Mouse (Mus musculus): ENCODE results near the gene Il11ra1.

The Il11ra1 gene

DNA sequence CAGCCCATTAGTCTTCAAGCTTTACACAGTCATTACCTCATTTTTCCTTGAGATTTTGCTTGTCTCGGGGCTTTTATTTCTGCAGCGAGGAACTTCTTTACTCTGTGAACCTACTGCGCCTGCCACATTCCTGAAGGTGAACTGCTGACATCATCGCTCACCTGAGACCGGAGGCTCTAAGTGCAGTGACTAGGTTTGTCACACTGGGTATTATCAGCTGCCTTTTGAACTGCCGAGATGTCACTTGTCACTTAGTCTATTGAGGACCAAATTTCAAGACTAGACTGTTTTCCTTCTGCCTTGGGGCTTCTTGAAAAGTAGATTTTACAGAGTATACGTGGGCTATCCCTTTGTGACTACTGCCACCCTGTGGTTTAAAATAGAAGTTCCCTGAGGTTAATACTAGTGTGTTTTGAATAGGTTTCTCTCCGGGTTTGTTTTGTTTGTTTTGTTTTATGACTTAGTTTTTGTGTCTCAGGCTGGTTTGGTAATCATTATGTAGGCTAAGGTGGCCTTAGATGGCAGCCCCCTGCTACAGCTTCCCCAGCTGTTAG lies 8.5 kb downstream of the Il11ra1 start:
- DNase-seq (ENCODE audit: low read depth, low spot score), result peak; percentile 77

DNA sequence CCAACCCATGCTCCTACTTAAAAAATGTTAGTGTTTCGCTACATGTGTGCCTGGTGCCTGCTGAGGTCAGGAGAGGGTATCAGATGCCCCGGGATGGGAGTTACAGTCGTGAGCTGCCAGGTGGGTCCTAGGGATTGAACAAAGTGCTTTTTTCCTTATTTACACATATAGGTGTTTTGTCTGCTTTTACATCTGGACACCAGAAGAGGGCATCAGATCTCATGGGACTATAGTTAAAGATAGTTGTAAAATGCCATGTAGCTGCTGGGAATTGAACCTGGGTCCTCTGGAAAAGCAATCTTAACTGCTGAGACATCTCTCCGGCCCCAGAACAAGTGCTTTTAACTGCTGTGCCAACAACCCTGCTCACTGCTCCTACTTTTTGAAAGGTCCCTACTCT lies 10.4 kb downstream of the Il11ra1 start:
- no peak for DNase-seq (ENCODE audit: low read depth, low spot score)

DNA sequence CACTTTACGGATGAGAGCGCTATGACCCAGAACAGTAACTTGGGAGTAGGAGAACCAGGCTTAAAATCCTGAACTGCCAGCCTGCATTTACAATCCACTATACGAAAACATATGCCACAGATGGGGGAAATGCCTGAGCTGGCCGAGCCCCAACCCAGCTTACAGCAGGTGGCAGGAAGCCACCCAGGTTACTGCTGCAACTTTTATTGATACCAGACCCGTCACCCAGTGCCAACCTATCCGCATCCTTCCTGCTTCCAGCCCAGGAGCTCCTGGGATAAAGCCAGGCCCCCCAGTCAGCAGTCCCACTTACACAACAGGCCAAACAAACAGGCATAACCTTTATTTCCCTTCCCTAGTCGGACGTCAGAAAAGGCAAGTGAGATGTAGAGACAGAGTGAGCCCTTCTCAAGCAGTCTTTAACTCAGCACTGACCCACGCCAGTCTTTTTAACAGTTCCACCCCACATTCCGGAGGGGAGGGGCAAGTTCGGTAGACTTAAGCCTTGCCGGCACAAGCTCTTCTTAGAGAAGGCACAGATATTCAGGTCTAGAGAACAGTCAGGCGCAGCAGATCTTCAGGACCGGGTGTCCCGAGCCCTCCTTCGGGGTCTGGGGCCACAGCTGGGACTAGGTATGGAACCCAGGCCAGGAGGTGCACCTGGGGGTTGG lies 12.1 kb downstream of the Il11ra1 start:
- no peak for DNase-seq (ENCODE audit: low read depth, low spot score)

DNA sequence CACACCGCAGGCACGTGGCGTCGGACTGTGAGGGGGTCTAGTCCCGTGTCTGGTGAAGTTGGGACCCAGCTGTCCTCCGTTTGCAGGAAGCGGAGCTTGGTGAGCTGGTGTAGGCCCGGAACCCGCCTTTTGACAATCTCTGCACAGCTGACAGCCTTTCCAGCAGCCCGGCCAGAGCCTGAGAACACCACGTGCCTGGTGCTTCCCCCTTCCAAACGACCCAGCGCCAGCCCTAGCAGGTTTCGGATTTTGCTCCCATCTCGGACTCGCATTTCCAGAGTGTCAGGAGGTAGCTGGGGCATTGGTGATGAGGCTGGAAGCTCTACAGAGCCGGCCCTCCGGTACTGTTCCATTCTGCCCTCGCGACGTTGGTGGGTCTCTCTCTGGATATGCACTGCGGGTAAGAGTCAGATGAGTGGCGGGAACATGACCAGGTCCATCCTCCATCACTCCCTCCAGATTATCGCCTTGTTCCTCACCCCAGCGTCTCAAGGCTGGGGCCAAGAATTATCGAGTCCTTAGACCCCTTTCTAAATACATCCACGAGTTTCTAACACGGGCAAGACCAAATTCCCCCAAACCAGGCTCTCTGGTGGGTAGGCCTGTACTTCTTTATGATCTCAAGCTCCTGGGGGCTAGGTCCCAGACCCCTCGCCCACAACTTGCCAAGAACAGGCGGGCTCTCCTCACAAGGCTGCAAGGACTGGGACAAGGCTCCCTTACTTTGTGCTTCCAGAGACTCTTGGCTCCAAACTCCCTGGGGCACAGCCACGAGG lies 12.8 kb downstream of the Il11ra1 start:
- no peak for DNase-seq (ENCODE audit: low read depth, low spot score)

DNA sequence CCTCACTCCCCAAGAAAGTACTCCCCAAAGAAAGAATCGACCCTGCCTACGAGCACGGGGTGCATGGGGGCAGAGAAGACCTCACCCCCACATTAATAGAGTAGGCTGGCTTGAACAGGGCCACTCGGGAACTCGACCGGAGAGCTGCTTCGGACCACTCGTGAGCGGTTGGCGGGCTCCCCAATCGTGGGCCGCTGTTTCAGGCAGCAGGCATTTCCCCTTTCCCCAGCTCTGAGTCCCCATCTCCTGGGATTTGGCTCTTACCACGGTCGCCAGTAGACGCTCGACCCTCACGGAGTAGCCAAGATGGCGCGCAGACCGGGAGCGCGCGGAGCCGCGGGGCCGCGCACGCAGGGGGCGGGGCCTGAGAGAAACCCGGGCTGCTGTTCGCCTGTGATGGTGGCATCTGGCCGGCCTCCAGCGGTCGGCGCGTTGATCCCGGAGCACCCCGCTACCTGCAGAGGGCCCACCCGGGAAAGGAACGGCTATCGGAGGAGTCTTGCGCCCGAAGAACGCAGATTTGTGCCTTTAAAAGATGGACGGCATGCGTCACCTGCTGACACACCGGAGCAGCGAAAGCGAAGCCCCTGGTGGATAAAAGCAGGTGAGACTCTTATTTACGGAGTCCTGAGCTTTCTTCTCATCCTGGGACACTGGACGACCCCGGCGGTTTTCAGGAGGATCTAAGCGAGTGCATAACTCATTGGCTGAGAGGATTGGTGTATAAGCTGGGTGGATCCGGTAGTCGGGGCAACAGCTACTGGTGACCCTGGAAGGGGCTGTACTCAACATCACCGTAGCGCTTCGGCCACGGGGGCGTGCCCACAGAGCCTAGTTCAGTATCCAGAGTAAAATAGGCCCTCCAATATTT lies 13.6 kb downstream of the Il11ra1 start, which contains the start of gene Rpp25l:
Rpp25l (minus strand) TSS at position 338 of the 871 bp plus-strand sequence.
- peak; percentile 91 for DNase-seq (ENCODE audit: low read depth, low spot score)

DNA sequence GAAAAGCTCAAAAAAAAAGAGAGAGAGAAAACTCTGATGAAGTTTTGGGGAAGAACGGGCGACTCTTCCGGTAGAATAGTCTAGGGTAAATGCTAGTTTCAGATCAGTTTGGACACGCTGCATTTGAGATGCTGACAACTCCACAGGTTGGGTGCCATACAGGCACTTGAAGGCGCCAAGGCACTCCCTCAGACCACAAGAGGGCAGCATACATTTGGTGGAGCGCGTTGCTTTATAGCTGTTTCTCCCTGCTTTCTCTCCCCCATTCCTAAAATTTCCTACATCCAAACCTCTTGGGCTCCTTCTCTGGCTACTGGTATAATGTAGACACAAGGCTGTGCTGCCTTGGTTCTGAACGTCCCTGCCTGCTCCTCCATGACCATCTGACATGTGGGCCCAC lies 14.5 kb downstream of the Il11ra1 start:
- DNase-seq (ENCODE audit: low read depth, low spot score), result peak; percentile 77

DNA sequence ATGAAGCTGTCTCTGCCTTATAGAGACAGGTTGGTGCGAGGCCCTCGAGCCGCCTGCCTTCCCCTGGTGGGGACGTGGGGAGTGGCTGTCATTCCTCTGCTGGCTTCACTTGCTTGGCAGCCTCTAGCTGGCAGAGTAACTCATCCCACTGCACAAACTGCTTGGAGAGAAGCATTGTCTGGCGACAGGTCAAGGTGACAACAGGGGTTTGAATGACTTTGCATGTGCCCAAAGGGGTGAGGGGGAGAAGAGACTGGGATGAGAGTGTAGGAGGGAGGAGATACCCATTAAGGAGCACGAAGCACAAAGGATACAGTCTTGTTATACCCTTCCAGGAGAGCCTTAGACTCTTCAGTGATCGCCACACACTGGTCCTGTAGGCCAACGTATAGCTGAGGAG lies 15.3 kb downstream of the Il11ra1 start:
- DNase-seq (ENCODE audit: low read depth, low spot score), result no peak

DNA sequence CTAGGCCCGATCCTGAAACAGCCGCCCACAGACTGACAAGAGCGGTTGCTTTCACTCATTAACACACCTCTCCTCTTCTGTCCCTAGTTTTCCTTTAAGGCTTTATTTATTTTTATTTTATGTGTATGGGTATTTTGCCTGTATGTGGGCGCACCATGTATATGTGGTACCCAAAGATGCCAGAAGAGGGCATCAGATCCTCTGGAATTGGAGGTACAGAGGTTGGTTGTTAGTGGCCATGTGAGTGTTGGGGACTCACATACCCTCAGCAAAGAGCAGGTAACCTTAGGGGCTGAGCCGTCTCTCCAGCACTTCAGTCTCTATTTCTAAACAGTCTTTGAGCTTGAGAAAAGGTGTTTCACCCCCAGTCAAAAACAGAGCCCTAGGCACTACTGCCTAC lies 15.8 kb downstream of the Il11ra1 start:
- no peak for DNase-seq (ENCODE audit: low read depth, low spot score)

DNA sequence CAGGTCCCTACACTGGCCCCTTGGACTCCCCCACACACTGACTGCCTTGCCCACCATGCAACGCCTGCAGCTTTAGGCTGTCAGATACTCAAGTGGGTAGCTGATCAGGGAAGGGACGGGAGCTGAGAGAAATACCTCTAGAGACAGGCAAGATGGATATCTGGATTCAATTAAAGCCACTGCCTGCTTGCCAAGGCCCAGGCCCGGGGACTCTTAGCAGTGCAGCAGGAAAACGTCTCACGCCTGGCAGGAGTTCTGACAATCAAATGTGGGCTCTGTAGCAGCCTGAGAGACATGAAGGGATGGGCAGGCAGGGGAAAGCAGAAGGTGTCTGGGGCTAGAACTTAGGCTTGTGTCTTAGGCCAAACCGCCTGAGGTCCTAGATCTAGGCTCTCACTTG lies 17.0 kb downstream of the Il11ra1 start:
- no peak for DNase-seq (ENCODE audit: low read depth, low spot score)

DNA sequence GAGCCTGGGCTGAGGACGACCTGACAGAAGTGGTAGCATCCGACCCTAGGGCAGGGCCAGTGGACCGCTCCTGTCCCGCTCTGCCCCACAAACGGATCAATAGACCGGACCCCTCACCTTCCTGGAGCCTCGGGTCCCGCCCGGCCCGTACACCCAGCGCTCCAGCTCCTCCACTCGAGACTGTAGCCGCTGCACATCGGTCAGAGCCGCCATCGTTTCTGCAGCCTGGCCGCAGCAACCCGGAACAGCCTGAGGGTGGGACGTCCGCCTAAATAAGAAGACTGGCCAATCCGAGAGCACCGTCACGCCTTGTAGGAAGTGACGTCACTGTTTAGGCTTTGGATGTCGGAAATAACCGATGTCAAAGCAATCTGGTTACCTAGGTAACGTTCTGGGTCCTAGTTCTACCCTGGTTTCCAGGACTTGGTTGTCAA lies 23.1 kb downstream of the Il11ra1 start, which contains the start of gene Dctn3:
Dctn3 (minus strand) TSS at position 253 of the 434 bp plus-strand sequence.
- peak; percentile 96 for DNase-seq (ENCODE audit: low read depth, low spot score)

DNA sequence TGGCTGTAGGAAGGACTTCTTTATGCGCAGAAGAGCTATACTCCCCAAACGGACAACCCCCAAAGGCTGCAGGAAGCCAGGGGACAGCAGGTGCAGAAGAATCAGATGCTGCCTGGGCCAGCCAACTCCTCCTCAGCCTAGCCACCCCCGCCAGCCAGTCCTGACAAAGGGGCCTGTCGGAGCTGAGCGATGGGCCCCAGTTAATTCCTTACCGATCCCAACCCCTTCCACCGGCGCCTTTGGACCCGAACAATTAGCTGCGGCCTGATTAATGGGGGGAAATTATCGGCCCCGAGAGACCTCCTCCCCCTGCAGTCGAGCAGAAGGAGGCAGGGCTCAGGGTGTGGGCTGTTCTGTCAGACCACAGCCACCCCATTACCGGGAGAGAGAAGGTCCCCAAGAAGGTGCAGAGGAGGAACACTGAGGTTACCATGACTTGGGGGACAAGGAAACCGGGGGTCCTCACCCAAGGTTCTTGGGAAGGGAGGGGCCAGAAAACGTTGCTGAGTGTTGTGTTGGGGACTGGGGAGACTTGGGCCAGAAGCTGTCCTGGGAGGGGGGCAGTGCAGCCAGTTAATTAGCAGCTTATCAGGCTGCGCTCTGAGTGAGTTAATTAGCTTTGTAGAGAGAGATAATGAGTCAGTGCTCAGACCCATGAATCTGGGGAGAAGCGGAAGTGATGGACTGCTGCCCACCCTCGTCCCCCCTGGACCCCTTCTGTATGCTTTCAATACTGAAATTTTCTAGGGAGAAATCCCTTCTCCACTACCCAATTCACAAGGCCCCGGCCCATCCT lies 27.2 kb downstream of the Il11ra1 start:
- DNase-seq (ENCODE audit: low read depth, low spot score), result peak; percentile 53

DNA sequence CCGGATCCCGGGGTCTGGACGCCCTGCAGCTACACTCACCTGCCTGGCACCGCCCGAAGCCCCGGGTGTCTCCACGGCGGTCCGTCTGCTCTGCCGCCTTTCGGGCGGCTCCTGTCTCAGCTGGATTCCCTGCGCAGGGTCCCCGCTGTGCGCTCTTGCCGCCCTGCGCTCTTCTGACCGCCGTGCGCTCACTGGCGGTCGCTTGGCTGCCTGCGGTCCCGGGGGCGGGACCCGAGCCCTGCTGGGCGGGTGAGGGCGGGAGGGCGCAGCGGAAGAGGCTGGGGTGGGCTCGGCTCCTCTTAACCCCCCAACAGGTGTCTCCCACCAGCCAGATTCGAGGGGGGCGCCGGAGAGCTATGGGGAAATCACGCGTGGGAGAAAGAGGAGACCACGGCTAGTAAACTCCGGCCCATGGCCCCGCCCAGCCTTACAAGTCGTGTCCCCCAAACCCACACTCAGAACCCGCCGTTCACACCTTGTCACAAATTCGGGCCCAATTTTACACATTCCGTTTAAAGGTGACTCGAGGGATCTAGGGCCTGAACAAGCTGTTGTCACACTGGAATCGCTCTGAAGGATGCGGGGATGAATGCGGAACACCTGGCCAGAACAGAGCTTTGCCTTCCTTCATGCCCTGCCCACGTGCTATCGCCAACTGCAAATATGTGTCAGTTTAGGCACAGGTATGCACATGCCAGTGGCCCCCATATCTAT lies 31.4 kb downstream of the Il11ra1 start, which contains the start of gene Arid3c:
Arid3c (minus strand) TSS at position 91 of the 714 bp plus-strand sequence.
- DNase-seq (ENCODE audit: low read depth, low spot score), result peak; percentile 54

DNA sequence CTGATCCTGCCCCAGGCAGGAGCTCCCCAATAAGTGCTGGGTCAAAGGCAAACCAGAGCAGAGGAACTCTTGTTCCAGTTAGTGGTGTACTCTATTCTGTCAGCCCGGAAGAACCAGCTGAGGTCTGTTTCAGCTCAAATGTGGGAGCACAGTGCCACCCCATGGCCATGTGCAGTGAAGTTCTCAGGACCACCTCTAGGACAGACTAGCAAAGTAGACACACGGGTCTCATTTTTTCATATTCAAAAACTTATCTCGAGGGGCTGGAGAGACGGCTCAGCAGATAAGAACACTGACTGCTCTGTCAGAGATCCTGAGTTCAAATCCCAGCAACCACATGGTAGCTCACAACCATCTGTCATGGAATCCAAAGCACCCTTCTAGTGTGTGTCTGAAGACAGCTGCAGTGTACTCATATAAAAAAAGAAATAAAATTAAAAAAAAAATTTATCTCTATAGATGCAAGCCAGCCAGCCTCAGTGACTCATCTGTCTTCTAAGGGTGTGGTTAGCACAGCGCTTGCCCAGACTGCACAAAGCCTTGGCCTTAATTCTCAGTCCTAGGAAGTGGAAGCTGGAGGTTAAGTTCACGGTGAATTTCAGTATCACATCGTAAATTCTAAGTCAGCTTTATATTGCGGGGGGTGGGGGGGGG lies 37.9 kb downstream of the Il11ra1 start:
- peak; percentile 77 for DNase-seq (ENCODE audit: low read depth, low spot score)

DNA sequence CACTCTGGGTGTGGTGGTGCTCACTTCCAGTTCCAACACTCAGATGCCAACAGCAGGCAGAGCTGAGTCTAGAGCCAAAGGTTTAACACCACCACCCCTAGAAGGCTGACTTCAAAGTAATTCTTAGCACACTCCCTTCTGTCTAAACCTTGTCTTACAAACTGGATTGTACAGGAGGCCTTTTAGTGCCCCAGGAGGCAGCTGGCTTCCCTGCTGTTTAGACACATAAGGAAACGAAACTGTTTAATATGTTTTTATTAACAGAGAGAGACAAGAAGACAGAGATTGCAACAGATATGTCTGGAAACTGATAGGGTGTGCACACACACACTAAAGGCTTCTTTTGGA lies 38.4 kb downstream of the Il11ra1 start:
- DNase-seq (ENCODE audit: low read depth, low spot score), result no peak

DNA sequence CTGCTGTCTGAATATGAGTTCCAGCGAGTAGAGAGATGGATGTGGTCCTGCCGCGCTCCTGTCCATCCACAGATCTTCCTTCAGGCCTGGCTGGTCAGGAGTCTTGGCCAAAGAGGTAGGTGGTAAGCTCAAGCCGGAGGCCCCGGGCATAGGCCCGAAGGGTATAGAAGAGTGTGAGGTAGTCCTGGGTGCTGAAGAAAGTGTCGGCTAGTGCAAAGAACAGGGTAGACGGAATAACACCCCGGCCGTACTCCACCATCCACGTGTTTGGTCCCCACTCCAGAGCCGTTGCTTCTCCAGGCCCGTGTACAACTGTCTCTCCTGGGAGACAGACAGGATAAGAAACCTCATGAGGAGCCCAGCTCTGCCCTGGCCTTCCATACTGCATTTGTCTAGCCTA lies 39.5 kb downstream of the Il11ra1 start:
- DNase-seq (ENCODE audit: low read depth, low spot score), result no peak

DNA sequence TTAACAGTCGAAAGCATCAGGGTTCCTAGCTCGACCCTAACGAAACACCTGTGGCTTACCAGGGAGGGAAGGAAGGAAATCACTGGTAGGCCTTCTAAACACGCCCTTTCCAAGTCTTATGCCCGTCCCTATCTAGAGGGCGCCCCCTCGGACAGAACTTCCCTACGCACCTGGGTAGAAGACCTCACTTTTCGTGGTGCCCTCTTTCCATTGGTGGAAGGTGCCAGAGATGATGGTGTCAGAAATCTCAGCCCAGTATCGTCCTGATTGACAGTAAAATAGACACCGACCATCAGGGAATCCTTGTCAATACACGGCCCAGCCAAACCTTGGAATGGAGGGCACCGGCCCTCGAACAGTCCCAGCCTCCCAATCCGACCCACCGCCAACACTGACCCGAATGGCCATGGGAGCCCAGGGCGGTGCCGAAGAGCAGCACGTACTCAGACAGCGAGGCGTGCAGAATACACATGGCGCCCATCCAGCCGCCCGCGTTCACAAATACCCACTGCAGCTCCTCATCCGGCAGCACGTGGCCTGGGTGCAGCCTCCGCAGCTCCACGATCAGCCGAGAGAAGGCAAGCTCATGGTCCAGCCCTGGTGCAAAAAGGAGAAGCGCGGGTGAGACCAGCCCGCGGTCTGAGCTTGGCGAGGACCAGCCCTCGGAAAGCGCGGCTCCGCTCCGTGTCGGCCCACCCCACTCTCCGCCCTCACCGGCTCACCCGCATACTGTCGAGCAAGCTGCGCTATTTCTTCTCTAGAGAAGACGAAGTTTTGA lies 40.8 kb downstream of the Il11ra1 start:
- DNase-seq (ENCODE audit: low read depth, low spot score), result no peak

DNA sequence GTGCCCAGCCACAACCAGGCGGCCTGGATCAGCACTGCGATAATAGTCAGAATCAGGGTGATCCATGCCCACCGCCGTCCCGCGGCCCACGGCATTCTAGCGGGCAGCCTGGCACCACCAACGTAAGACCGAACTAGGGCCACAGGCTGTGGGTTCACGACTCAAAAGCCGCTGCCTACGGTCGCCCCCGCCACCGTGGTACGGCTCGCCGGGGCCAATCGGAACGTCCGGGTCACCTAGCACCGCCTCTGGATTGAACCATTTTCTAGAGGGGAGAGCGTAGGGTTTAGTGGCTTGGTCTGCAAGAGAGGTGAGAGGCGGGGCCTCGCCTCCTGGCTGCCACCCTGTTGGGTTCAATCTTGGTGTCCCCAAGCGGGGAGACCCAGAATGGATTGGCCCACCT lies 41.4 kb downstream of the Il11ra1 start:
- DNase-seq (ENCODE audit: low read depth, low spot score), result peak; percentile 96

DNA sequence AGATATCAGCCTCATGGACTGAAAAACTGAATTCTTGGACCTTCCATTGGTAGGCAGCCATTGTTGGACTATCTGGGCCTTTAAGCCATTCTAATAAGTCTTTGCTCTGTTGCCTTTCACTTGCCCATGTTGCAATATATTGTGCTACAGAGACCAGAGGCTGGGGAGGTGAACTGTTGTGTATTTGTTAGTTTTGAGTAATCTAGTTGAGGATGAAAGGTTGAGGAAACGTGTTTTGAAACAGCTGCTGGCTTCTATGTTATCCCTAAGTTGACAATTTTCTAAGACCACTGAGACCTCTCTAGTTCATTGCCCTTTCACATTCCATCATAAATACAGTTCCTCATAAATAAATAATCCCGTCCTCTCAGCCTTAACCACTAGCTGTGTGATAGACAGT lies 44.3 kb downstream of the Il11ra1 start:
- DNase-seq (ENCODE audit: low read depth, low spot score), result no peak

DNA sequence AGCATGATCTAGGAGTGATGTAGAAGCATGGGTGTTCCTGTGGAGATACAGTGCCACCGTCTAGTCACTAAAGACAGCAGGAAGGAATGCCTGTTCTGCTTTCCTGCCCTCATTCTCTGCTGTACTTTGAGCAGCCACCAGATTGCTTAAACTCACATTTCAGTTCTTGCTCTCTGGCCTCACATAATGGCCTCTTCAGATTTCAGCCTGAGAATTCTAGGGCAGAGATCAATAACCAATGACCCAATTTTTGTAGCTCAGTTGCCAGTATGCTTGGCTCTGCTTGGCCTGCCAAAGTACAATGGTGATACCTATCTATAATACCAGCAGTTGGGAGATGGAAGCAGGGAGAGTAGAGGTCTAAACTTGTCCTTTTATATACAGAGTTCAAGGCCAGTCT lies 45.2 kb downstream of the Il11ra1 start:
- DNase-seq (ENCODE audit: low read depth, low spot score), result no peak
